Mouse (Mus musculus) neural tube, embryonic 12.5 days (tissue): ENCODE results near the gene Calhm1. TPM values are rescaled to one million over a fixed set of nuclear protein-coding genes. Genes with fewer than 3 reads are reported as not detected.

Experiments
- ATAC-seq: fragments of 200-750 bp; cut with Nextera tagmentation; 2 replicates; pipeline ENCODE4 v1.8.0; 2017; ENCODE audit warnings: low read depth, mild to moderate bottlenecking, moderate TSS enrichment, moderate library complexity; ENCODE audit not compliant: low FRiP score
- H3K27ac ChIP-seq: fragments of 300-500 bp; sonication (generic); 2 replicates; pipeline ENCODE4 v1.5.1; 2016
- H3K27me3 ChIP-seq: fragments of 300-500 bp; sonication (generic); replicated peaks from 2 replicates; pipeline ENCODE4 v1.6.1; 2016; ENCODE audit warnings: mild to moderate bottlenecking
- H3K36me3 ChIP-seq: fragments of 300-500 bp; sonication (generic); 2 replicates; pipeline ENCODE4 v1.6.1; 2016; ENCODE audit warnings: mild to moderate bottlenecking
- H3K4me1 ChIP-seq: fragments of 300-500 bp; sonication (generic); 2 replicates; pipeline ENCODE4 v1.6.1; 2016
- H3K4me2 ChIP-seq: fragments of 300-500 bp; sonication (generic); replicated peaks from 2 replicates; pipeline ENCODE4 v1.6.1; 2016; ENCODE audit warnings: mild to moderate bottlenecking
- H3K4me3 ChIP-seq: fragments of 300-500 bp; sonication (generic); 2 replicates; pipeline ENCODE4 v1.5.1; 2016
- H3K9ac ChIP-seq: fragments of 300-500 bp; sonication (generic); 2 replicates; pipeline ENCODE4 v1.6.1; 2016; ENCODE audit warnings: mild to moderate bottlenecking
- H3K9me3 ChIP-seq: fragments of 300-500 bp; sonication (generic); 2 replicates; pipeline ENCODE4 v1.6.1; 2016; ENCODE audit warnings: mild to moderate bottlenecking
- WGBS: fragments of 180-500 bp; shearing (Covaris S2); methylation state at CpG from one replicate; pipeline ENCODE4 v1.1.7; 2016; 5-methylcytosine and 5-hydroxymethylcytosine counted together
- polyA plus RNA-seq: library from polyadenylated mRNA; unstranded; fragments of >200 nt; fragmentation: Nextera tagmentation; extraction: Ambion mirVana; gene quantifications from 2 replicates; pipeline ENCODE4 v1.2.1, GENCODE M21; 2016

Calhm1 gene
- polyA plus RNA-seq, 1 experiment from 2014 or later: not detected

DNA sequence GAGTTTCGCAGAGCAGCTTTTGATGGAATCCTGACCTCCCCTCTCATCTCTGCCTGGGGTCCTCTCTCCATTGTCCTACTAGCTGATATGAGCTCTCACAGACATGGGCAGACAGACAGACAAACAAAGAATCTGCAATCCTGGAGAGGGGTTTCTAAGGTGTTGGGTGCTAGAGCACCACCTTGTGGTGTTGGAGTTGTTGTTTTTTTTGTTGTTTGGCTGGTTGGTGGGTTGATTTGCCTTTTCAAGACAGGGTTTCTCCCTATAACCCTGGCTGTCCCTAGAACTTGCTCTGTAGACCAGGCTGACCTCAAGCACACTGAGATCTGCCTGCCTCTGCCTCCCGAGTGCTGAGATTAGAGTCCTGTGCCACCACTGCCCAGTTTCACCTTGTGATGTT is 31.4 kb upstream of the Calhm1 start:
- Histone ChIP-seq H3K27me3 (peaks cover 27% of the 10 kb centered on the region), H3K9ac (no peak overlapping the region), H3K36me3 (no peaks in the 10 kb centered on the region), H3K4me2 (no peak overlapping the region), H3K4me3 (no peak overlapping the region), H3K9me3 (no peaks in the 10 kb centered on the region), H3K4me1 (peaks cover 16% of the 10 kb centered on the region), H3K27ac (no peak overlapping the region)
- 74% methylated on average over 2 of the region's 2 CpGs for WGBS
- no peak for ATAC-seq

GRCm38 (mm10) chr19:47174515-47174914 is 30.5 kb upstream of the Calhm1 start:
- Histone ChIP-seq H3K4me1 (peaks cover 11% of the 10 kb centered on the region), H3K4me3 (no peak overlapping the region), H3K9ac (no peak overlapping the region), H3K9me3 (no peaks in the 10 kb centered on the region), H3K4me2 (no peak overlapping the region), H3K36me3 (no peaks in the 10 kb centered on the region), H3K27ac (no peak overlapping the region), H3K27me3 (peaks cover 18% of the 10 kb centered on the region)
- WGBS: 57% methylated on average over 3 of the region's 3 CpGs
- ATAC-seq: no peak

GRCm38 (mm10) chr19:47168793-47169412 is 24.8 kb upstream of the Calhm1 start:
- H3K9ac ChIP-seq: no peak overlapping the region
- H3K4me1 ChIP-seq: no peaks in the 10 kb centered on the region
- no peaks in the 10 kb centered on the region for H3K36me3 ChIP-seq
- 0 out of 2 replicates have a peak, but pooled peaks cover 3% of the 10 kb centered on the region for H3K27me3 ChIP-seq
- WGBS: 30% methylated on average over 11 of the region's 11 CpGs
- ATAC-seq: no peak
- H3K4me2 ChIP-seq: peak overlapping the region; percentile 34
- H3K27ac ChIP-seq: no peak overlapping the region
- H3K4me3 ChIP-seq: no peak overlapping the region
- no peaks in the 10 kb centered on the region for H3K9me3 ChIP-seq

DNA sequence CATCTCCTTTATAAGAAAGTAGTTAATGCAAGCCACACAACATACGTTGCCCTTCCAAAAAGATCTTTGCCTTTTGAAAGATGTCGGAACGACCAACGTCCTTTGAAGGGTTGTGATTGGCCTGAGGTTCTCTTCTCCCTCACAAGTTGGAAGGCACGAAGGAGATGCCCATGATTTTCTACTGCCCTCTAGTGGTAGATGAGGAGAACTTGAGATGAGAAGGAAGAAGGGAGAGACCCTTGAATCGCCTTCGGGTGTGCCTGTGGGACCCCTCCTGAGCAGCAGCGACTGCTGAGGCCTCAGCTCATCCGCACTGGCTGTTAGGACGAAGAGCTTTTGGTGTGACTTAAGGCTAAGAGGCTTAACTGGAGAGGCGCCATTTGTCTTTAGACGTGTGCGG is 24.2 kb upstream of the Calhm1 start:
- no peaks in the 10 kb centered on the region for H3K36me3 ChIP-seq
- H3K27me3 ChIP-seq: 0 out of 2 replicates have a peak, but pooled peaks cover 3% of the 10 kb centered on the region
- no peaks in the 10 kb centered on the region for H3K9me3 ChIP-seq
- no peak overlapping the region for H3K9ac ChIP-seq
- H3K4me2 ChIP-seq: peak overlapping the region; percentile 34
- peak; percentile 4; the same call in 1 of the 2 replicates for ATAC-seq
- no peaks in the 10 kb centered on the region for H3K4me1 ChIP-seq
- H3K27ac ChIP-seq: no peak overlapping the region
- WGBS: 14% methylated on average over 13 of the region's 13 CpGs
- no peak overlapping the region for H3K4me3 ChIP-seq

- 73% methylated on average over 7 of the region's 7 CpGs for WGBS
- no peaks in the 10 kb centered on the region for H3K36me3 ChIP-seq
- no peak overlapping the region for H3K27ac ChIP-seq
- H3K9ac ChIP-seq: no peak overlapping the region
- no peak for ATAC-seq
- no peak overlapping the region for H3K4me3 ChIP-seq
- 0 out of 2 replicates have a peak, but pooled peaks cover 3% of the 10 kb centered on the region for H3K27me3 ChIP-seq
- peak overlapping the region; percentile 34; the same call in 1 of the 2 replicates for H3K4me2 ChIP-seq
- H3K9me3 ChIP-seq: no peaks in the 10 kb centered on the region
- no peaks in the 10 kb centered on the region for H3K4me1 ChIP-seq
Measured at GRCm38 (mm10) chr19:47167617-47168214, 23.7 kb upstream of the Calhm1 start.

GRCm38 (mm10) chr19:47166758-47167157 is 22.7 kb upstream of the Calhm1 start:
- H3K9ac ChIP-seq: no peak overlapping the region
- no peak overlapping the region for H3K4me2 ChIP-seq
- WGBS: 15% methylated on average over 3 of the region's 3 CpGs
- H3K9me3 ChIP-seq: no peaks in the 10 kb centered on the region
- no peak for ATAC-seq
- H3K4me1 ChIP-seq: no peaks in the 10 kb centered on the region
- no peak overlapping the region for H3K27ac ChIP-seq
- 0 out of 2 replicates have a peak, but pooled peaks cover 3% of the 10 kb centered on the region for H3K27me3 ChIP-seq
- no peak overlapping the region for H3K4me3 ChIP-seq
- H3K36me3 ChIP-seq: no peaks in the 10 kb centered on the region

DNA sequence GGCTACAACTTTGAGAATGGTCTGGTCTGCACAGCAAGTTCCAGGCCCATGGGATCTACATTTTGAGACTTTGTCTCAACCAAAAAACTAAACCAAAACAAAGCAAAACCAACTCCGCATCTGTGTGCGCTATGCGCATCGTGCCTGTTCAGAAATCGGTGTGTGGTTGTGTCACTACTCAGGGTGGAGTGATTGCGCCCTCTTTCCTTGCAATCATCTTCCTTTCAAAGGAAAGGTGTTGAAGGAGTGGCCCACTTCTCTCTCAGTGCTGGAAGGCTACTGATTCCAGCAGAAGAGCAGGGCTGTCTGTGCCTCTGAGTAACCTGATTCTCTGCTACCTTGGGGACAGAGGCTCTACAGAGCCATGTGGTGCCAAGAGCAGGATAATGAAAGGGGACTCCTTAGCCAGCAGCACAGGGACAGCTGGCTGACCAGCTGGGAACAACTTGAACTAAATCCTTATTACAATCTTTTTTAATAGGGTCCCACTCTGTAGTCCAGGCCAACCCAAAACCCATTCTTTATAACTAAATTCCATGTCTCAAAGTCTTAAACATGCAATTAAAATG is 19.2 kb upstream of the Calhm1 start:
- H3K36me3 ChIP-seq: no peaks in the 10 kb centered on the region
- H3K9ac ChIP-seq: no peak overlapping the region
- no peak overlapping the region for H3K4me3 ChIP-seq
- 93% methylated on average over 6 of the region's 6 CpGs for WGBS
- no peaks in the 10 kb centered on the region for H3K9me3 ChIP-seq
- H3K27ac ChIP-seq: no peak overlapping the region
- 0 out of 2 replicates have a peak, but pooled peaks cover 3% of the 10 kb centered on the region for H3K27me3 ChIP-seq
- ATAC-seq: no peak
- H3K4me1 ChIP-seq: no peaks in the 10 kb centered on the region
- no peak overlapping the region for H3K4me2 ChIP-seq

DNA sequence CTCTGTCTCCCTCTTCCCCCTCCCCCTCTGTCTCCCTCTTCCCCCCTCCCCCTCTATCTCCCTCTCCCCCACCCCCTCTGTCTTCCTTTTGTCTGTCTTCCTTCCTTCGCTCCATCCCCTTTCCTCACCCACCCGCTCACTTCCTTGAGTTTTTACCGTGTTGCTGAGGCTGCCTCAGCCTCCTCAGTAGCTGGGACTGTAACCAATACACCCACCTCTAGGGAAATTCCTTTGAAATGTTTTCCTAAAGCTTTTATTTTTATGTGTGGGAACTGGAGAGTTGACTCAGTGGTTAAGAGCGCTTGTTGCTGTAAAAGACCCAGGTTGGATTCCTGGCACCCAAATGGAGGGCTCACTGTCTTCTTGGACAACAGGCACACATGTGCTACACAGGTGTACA is 17.6 kb upstream of the Calhm1 start:
- H3K27ac ChIP-seq: no peak overlapping the region
- H3K4me2 ChIP-seq: no peak overlapping the region
- H3K27me3 ChIP-seq: no peaks in the 10 kb centered on the region
- H3K9me3 ChIP-seq: no peaks in the 10 kb centered on the region
- no peaks in the 10 kb centered on the region for H3K4me1 ChIP-seq
- no peak overlapping the region for H3K9ac ChIP-seq
- WGBS: 67% methylated on average over 4 of the region's 4 CpGs
- no peak for ATAC-seq
- no peak overlapping the region for H3K4me3 ChIP-seq
- H3K36me3 ChIP-seq: no peaks in the 10 kb centered on the region

- Histone ChIP-seq H3K9me3 (no peaks in the 10 kb centered on the region), H3K36me3 (no peaks in the 10 kb centered on the region), H3K9ac (no peak within 1 kb of the TSS), H3K4me2 (no peak within 1 kb of the TSS), H3K4me1 (no peaks in the 10 kb centered on the region), H3K27ac (no peak within 1 kb of the TSS), H3K4me3 (no peak within 1 kb of the TSS), H3K27me3 (no peaks in the 10 kb centered on the region)
- 78% methylated on average over 11 of the region's 11 CpGs for WGBS
- no peak for ATAC-seq
Measured at GRCm38 (mm10) chr19:47157664-47158063, 13.6 kb upstream of the Calhm1 start, which contains the start of gene Calhm3. Gene Calhm3, minus strand, starts transcription at chr19:47157764.

DNA sequence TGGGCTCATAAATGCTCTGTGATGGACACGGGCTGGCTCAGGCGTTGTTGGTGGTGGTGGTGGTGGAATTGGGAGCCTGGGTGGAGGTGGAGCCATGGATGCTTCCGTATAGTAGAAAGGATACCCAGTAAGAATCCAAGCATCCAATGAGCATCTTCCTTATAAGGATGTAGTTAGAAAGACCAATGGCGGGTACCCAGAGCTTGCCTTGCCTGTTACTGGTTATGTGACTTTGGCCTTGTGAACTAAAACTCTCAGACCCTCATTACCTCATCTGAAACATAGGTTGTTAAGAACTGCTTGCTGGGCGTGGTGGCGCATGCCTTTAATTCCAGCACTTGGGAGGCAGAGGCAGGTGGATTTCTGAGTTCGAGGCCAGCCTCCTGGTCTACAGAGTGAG is 9.7 kb upstream of the Calhm1 start:
- no peaks in the 10 kb centered on the region for H3K36me3 ChIP-seq
- no peak overlapping the region for H3K27ac ChIP-seq
- no peaks in the 10 kb centered on the region for H3K9me3 ChIP-seq
- peaks cover 14% of the 10 kb centered on the region for H3K27me3 ChIP-seq
- WGBS: 86% methylated on average over 7 of the region's 7 CpGs
- no peak overlapping the region for H3K4me3 ChIP-seq
- H3K4me1 ChIP-seq: no peaks in the 10 kb centered on the region
- no peak overlapping the region for H3K4me2 ChIP-seq
- no peak overlapping the region for H3K9ac ChIP-seq
- ATAC-seq: no peak

GRCm38 (mm10) chr19:47152062-47152369 is 8.0 kb upstream of the Calhm1 start:
- Histone ChIP-seq H3K9me3 (no peaks in the 10 kb centered on the region), H3K27me3 (peaks cover 14% of the 10 kb centered on the region), H3K27ac (no peak overlapping the region), H3K9ac (0 out of 2 replicates have a peak overlapping the region, but pooled peaks have one; percentile 8), H3K4me1 (no peaks in the 10 kb centered on the region), H3K4me2 (peak overlapping the region; percentile 58), H3K36me3 (no peaks in the 10 kb centered on the region), H3K4me3 (peak overlapping the region; percentile 25)
- no peak for ATAC-seq
- WGBS: 63% methylated on average over 12 of the region's 12 CpGs

DNA sequence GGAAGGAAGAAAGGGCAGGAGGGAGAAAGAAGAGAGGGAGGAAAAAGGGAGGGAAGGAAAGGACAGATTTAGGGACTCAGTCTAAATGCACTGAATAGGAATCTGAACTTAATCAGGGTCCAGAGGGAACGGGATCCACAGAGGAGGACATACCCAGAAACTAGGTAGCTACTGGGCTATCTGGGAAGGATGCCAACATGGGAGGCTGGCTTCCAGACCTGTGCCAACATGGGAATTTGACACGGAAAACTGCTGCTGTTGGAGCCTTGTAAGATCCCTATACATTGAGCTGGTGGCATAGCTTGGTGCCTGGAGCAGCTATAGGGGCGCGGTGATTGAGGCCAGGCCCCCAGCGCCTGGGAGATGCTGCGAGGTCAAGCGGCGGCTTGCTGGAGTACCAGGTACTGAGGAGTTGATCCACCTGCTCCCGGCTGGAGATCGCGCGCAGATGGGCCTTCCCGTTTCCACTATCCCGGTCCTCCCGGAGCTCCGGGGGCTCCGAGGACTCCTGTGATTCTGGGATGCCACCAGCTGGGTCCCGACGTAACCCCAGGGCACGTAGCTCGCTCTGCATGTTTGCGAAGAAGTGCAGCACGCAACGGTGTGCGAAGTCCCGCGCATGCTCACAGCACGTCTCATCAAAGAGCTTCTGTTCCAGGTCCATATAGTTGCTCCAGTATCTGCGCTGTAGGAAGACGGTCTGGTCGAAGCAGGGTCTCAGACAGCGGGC is 7.4 kb upstream of the Calhm1 start:
- H3K27me3 ChIP-seq: peaks cover 14% of the 10 kb centered on the region
- H3K36me3 ChIP-seq: no peaks in the 10 kb centered on the region
- WGBS: 30% methylated on average over 32 of the region's 32 CpGs
- peak overlapping the region; percentile 25 for H3K4me3 ChIP-seq
- H3K4me2 ChIP-seq: peak overlapping the region; percentile 58
- H3K4me1 ChIP-seq: no peaks in the 10 kb centered on the region
- no peak overlapping the region for H3K27ac ChIP-seq
- no peaks in the 10 kb centered on the region for H3K9me3 ChIP-seq
- H3K9ac ChIP-seq: 0 out of 2 replicates have a peak overlapping the region, but pooled peaks have one; percentile 8
- no peak; the same call in 1 of the 2 replicates for ATAC-seq
